In genomic region chr14:20084335-20084734, GRCm38 (mm10) we compare ENCODE assay signal across 31 mouse cellular contexts. TPM values are rescaled to one million over a fixed set of nuclear protein-coding genes. Genes with fewer than 3 reads are reported as not detected.
DNase-seq lines count a peak whose midpoint lies in the region; ATAC-seq and TF ChIP-seq lines count a peak whose summit lies in the region.
"Had no signal": no experiment of that assay in that cellular context is flagged by ENCODE, and none has a peak within 500 bp of the region (broad histone marks: within the 10 kb centered on the region; RNA-seq: fewer than 3 reads in every experiment).

No protein-coding gene starts in this region.

- ATAC-seq in lung, postnatal 0 days: no peak
- ATAC-seq: activated CD4-positive, CD25-positive, alpha-beta regulatory T cell, adult 4 months; forebrain, embryonic 14.5 days; hindbrain, postnatal 0 days; intestine, embryonic 15.5 days; liver, embryonic 12.5 days; liver, postnatal 0 days; midbrain, embryonic 16.5 days had no signal

- H3K9ac ChIP-seq in lung, postnatal 0 days (replicated peaks; ENCODE audit: low read depth): no peak overlapping the region
- H3K9ac ChIP-seq: hindbrain, embryonic 12.5 days; kidney, embryonic 15.5 days; liver, postnatal 0 days; neural tube, embryonic 12.5 days had no signal

- DNase-seq in lung, postnatal 0 days (ENCODE audit: low spot score): no peak
- DNase-seq in lung, postnatal 4 days: no peak
- peak; percentile 12 for DNase-seq in A20 (ENCODE audit: low read depth, low spot score)
- peak; percentile 67 for DNase-seq in ES-CJ7 (ENCODE audit: low read depth, low spot score)
- DNase-seq in ZHBTc4 (ENCODE audit: low read depth, low spot score): peak; percentile 71
- DNase-seq in urinary bladder, postnatal 36 days (ENCODE audit: low spot score in 2 of 2): no peak
- no peak for DNase-seq in adrenal gland, adult (ENCODE audit: inconsistent age in 2 of 2, low spot score in 1 of 2)
- DNase-seq: adrenal gland, postnatal 10 days; cerebellum, adult 8-10 months; cerebellum, postnatal 36 days; gastrocnemius, postnatal 36 days; heart, adult 18-20 months; heart, postnatal 36 days; kidney, postnatal 36 days; layer of hippocampus, postnatal 36 days; left cerebral cortex, postnatal 4 days; liver, postnatal 0 days; lung, postnatal 14 days; right cerebral cortex, adult 18-20 months; thymus, postnatal 36 days had no signal

- no peaks in the 10 kb centered on the region for H3K36me3 ChIP-seq in lung, postnatal 0 days (ENCODE audit: insufficient read depth, low read length)
- H3K36me3 ChIP-seq: intestine, embryonic 15.5 days; kidney, embryonic 15.5 days; liver, embryonic 12.5 days; midbrain, embryonic 10.5 days; neural tube, embryonic 12.5 days had no signal

- TF ChIP-seq EP300 in lung, postnatal 0 days (IDR thresholded peaks at IDR 0.05): no peak

- H3K4me3 ChIP-seq in lung, postnatal 0 days (ENCODE audit: low read depth, low read length): no peak overlapping the region

- no peak overlapping the region for H3K4me2 ChIP-seq in lung, postnatal 0 days (replicated peaks; ENCODE audit: low read depth, low read length)

- no peaks in the 10 kb centered on the region for H3K9me3 ChIP-seq in lung, postnatal 0 days (ENCODE audit: low read length)
- H3K9me3 ChIP-seq: G1E; hindbrain, embryonic 12.5 days; intestine, embryonic 15.5 days; kidney, embryonic 15.5 days; liver, embryonic 12.5 days; midbrain, embryonic 10.5 days; neural tube, embryonic 12.5 days had no signal

- H3K27ac ChIP-seq in lung, postnatal 0 days (ENCODE audit: low read length): no peak overlapping the region
- H3K27ac ChIP-seq: hindbrain, postnatal 0 days; neural tube, embryonic 12.5 days had no signal

- H3K4me1 ChIP-seq in lung, postnatal 0 days (ENCODE audit: insufficient read depth, low read depth, low read length): peaks cover 13% of the 10 kb centered on the region; the same call in 1 of the 2 replicates

- no peaks in the 10 kb centered on the region for H3K27me3 ChIP-seq in lung, postnatal 0 days (replicated peaks; ENCODE audit: insufficient read depth, low read length)
- H3K27me3 ChIP-seq: hindbrain, embryonic 12.5 days; intestine, embryonic 15.5 days; kidney, embryonic 15.5 days; liver, embryonic 12.5 days; neural tube, embryonic 12.5 days had no signal

- peak; percentile 32 for TF ChIP-seq CTCF in lung, postnatal 0 days (IDR thresholded peaks at IDR 0.05)

RNA-seq across cellular contexts. Expression of gene Saysd1, which starts 54.0 kb away (rescaled TPM):
- 18.6 and 18.9 TPM in 2 replicates for polyA plus RNA-seq in lung, postnatal 0 days (2015; fragmentation: Nextera tagmentation; extraction: Ambion mirVana)

Comparison
In these comparisons a context has a peak if more than half of its experiments do, and no peak if none do; other contexts are left out.
1. DNase-seq: peak in A20 (single experiment), ES-CJ7 (single experiment) and ZHBTc4 (single experiment); none in lung, postnatal 0 days (single experiment), lung, postnatal 4 days (0 of 2), urinary bladder, postnatal 36 days (0 of 2) and adrenal gland, adult (0 of 2).